Mouse (Mus musculus) lung, adult 2 months (tissue): ENCODE data around the gene Slc12a8.

Experiments used
- CTCF ChIP-seq: fragments of 200-500 bp; IDR thresholded peaks from 2 replicates; pipeline ENCODE4 v1.5.1; 2011; ENCODE audit warnings: mild to moderate bottlenecking, low read length, control low read depth; ENCODE audit not compliant: insufficient read depth
- POLR2A ChIP-seq: fragments of 200-500 bp; IDR thresholded peaks from 2 replicates; pipeline ENCODE4 v1.6.1; 2011; ENCODE audit warnings: low read depth, mild to moderate bottlenecking, control low read depth, low read length, borderline replicate concordance; ENCODE audit errors: extremely low read depth

DNA sequence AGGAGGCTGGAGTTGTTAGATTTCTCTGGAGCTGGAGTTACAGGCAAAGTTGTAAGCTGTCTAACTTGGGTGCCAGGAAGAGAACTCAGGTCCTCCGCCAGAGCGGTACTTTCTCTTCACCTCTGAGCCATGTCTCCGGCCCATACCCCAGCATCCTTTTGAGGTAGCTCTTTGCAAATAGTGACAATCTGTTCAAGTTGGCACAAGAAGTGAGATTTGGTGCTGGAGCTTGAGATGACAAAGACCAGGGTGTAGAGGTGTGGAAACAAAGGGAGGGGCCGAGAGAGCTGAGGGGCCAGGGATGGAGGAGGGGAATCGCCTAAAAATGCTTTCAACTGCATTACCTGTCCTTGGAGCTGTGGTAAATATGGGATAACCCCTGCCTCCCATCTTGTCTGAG is 142.4 kb downstream of the Slc12a8 start:
- TF ChIP-seq POLR2A (no peak), CTCF (no peak)
